Mouse (Mus musculus): ENCODE measurements around the gene Prps1.

GRCm38 (mm10) chrX:140431981-140432380 lies 24.4 kb upstream of the Prps1 start:
- TF ChIP-seq POLR2A (IDR thresholded peaks at IDR 0.05; ENCODE audit: borderline replicate concordance, low read depth, low read length) = no peak
- no peak for TF ChIP-seq CTCF (IDR thresholded peaks at IDR 0.05; ENCODE audit: low read depth, low read length)
